Mouse (Mus musculus) cerebellum, adult 9-10 months (tissue): ENCODE data around the gene 1700001O22Rik.

Experiments
- DNase-seq: peaks from one replicate; pipeline ENCODE4 v3.0.0; 2022

The 1700001O22Rik gene

GRCm38 (mm10) chr2:30747602-30748162 lies 55.8 kb downstream of the 1700001O22Rik start:
- no peak for DNase-seq
